Mouse (Mus musculus) hindbrain, embryonic 15.5 days (tissue): ENCODE data around the gene Sap25. TPM values are rescaled to one million over a fixed set of nuclear protein-coding genes. Genes with fewer than 3 reads are reported as not detected.

Source experiments
- ATAC-seq: fragments of 200-750 bp; cut with Nextera tagmentation; 2 replicates; pipeline ENCODE4 v1.8.0; 2017; ENCODE audit warnings: low read depth, moderate number of reproducible peaks, moderate TSS enrichment; ENCODE audit not compliant: low FRiP score
- H3K27ac ChIP-seq: fragments of 300-500 bp; sonication (generic); replicated peaks from 2 replicates; pipeline ENCODE4 v1.5.1; 2015; ENCODE audit warnings: mild to moderate bottlenecking, inconsistent platforms
- H3K27me3 ChIP-seq: fragments of 300-500 bp; sonication (generic); 2 replicates; pipeline ENCODE4 v1.6.1; 2015; ENCODE audit warnings: control low read depth, inconsistent platforms
- H3K36me3 ChIP-seq: fragments of 300-500 bp; sonication (generic); 2 replicates; pipeline ENCODE4 v1.6.1; 2015; ENCODE audit warnings: control low read depth, inconsistent platforms
- H3K4me1 ChIP-seq: fragments of 300-500 bp; sonication (generic); replicated peaks from 2 replicates; pipeline ENCODE4 v1.6.1; 2015; ENCODE audit warnings: control low read depth, inconsistent platforms
- H3K4me2 ChIP-seq: fragments of 300-500 bp; sonication (generic); 2 replicates; pipeline ENCODE4 v1.6.1; 2015; ENCODE audit warnings: moderate library complexity, mild to moderate bottlenecking, inconsistent platforms
- H3K4me3 ChIP-seq: fragments of 300-500 bp; sonication (generic); 2 replicates; pipeline ENCODE4 v1.5.1; 2015; ENCODE audit warnings: mild to moderate bottlenecking, inconsistent platforms
- H3K9ac ChIP-seq: fragments of 300-500 bp; sonication (generic); 2 replicates; pipeline ENCODE4 v1.6.1; 2015; ENCODE audit warnings: inconsistent platforms
- H3K9me3 ChIP-seq: fragments of 300-500 bp; sonication (generic); 2 replicates; pipeline ENCODE4 v1.6.1; 2016; ENCODE audit warnings: control low read depth, inconsistent platforms
- WGBS: fragments of 180-500 bp; shearing (Covaris S2); methylation state at CpG from one replicate; pipeline ENCODE4 v1.1.7; 2015; 5-methylcytosine and 5-hydroxymethylcytosine counted together
- polyA plus RNA-seq: library from polyadenylated mRNA; unstranded; fragments of >200 nt; fragmentation: Nextera tagmentation; extraction: Ambion mirVana; gene quantifications from 2 replicates; pipeline ENCODE4 v1.2.1, GENCODE M21; 2015

The Sap25 gene
- polyA plus RNA-seq, 1 experiment from 2014 or later, result 6.1 TPM

- 88% methylated on average over 3 of the region's 3 CpGs for WGBS
- no peak overlapping the region for H3K9ac ChIP-seq
- no peaks in the 10 kb centered on the region for H3K4me1 ChIP-seq
- no peak overlapping the region for H3K4me3 ChIP-seq
- no peak for ATAC-seq
- H3K9me3 ChIP-seq, result no peaks in the 10 kb centered on the region
- H3K4me2 ChIP-seq, result no peak overlapping the region
- no peaks in the 10 kb centered on the region for H3K36me3 ChIP-seq
- no peak overlapping the region for H3K27ac ChIP-seq
- no peaks in the 10 kb centered on the region for H3K27me3 ChIP-seq
These were observed 48.8 kb downstream of the Sap25 start for GRCm38 (mm10) chr5:137689974-137690373.

- Histone ChIP-seq H3K9ac (no peak overlapping the region), H3K9me3 (no peaks in the 10 kb centered on the region), H3K27ac (no peak overlapping the region), H3K36me3 (no peaks in the 10 kb centered on the region), H3K4me2 (no peak overlapping the region), H3K4me1 (no peaks in the 10 kb centered on the region), H3K4me3 (no peak overlapping the region), H3K27me3 (no peaks in the 10 kb centered on the region)
- 69% methylated on average over 9 of the region's 9 CpGs for WGBS
- ATAC-seq, result no peak
These were observed 49.4 kb downstream of the Sap25 start for GRCm38 (mm10) chr5:137690531-137690930.

- no peak overlapping the region for H3K27ac ChIP-seq
- H3K4me3 ChIP-seq, result no peak overlapping the region
- no peaks in the 10 kb centered on the region for H3K9me3 ChIP-seq
- 77% methylated on average over 1 of the region's 1 CpGs for WGBS
- no peaks in the 10 kb centered on the region for H3K36me3 ChIP-seq
- no peaks in the 10 kb centered on the region for H3K27me3 ChIP-seq
- ATAC-seq, result no peak
- H3K4me1 ChIP-seq, result no peaks in the 10 kb centered on the region
- H3K4me2 ChIP-seq, result no peak overlapping the region
- H3K9ac ChIP-seq, result no peak overlapping the region
These were observed 50.7 kb downstream of the Sap25 start for GRCm38 (mm10) chr5:137691881-137692280.

Other genes starting within 250 kb of the Sap25 start
- gene Zan, start 164.3 kb upstream of the Sap25 start, polyA plus RNA-seq, result 0.18 TPM in 2 replicates
- gene Pop7, start 138.8 kb upstream of the Sap25 start, polyA plus RNA-seq, result 81.0 and 81.8 TPM in 2 replicates
- gene Gigyf1, start 122.8 kb upstream of the Sap25 start, polyA plus RNA-seq, result 16.4 and 18.4 TPM in 2 replicates
- not detected in 2 replicates for gene Epo, start 108.1 kb upstream of the Sap25 start, polyA plus RNA-seq
- 516 and 544 TPM in 2 replicates for gene Gnb2, start 107.8 kb upstream of the Sap25 start, polyA plus RNA-seq
- 251 and 285 TPM in 2 replicates for gene Actl6b, start 87.8 kb upstream of the Sap25 start, polyA plus RNA-seq
- gene Tfr2, start 71.5 kb upstream of the Sap25 start, polyA plus RNA-seq, result 6.1 and 6.4 TPM in 2 replicates
- 59.7 and 73.5 TPM in 2 replicates for gene Mospd3, start 40.3 kb upstream of the Sap25 start, polyA plus RNA-seq
- gene Pcolce, start 27.6 kb upstream of the Sap25 start, polyA plus RNA-seq, result 16.6 and 19.4 TPM in 2 replicates
- 0.12 and 0.31 TPM in 2 replicates for gene Fbxo24, start 12.3 kb upstream of the Sap25 start, polyA plus RNA-seq
- gene Lrch4, start 12.2 kb upstream of the Sap25 start, polyA plus RNA-seq, result 17.2 and 18.2 TPM in 2 replicates
- 7.4 and 9.2 TPM in 2 replicates for gene Gm20605, start 12.2 kb upstream of the Sap25 start, polyA plus RNA-seq
- gene Irs3, start 4.4 kb downstream of the Sap25 start, polyA plus RNA-seq, result 0.09 and 0.12 TPM in 2 replicates
- 20.2 and 20.3 TPM in 2 replicates for gene Agfg2, start 43.4 kb downstream of the Sap25 start, polyA plus RNA-seq
- 44.1 and 48.5 TPM in 2 replicates for gene Nyap1, start 100.3 kb downstream of the Sap25 start, polyA plus RNA-seq
- 84.5 and 88.6 TPM in 2 replicates for gene Tsc22d4, start 104.4 kb downstream of the Sap25 start, polyA plus RNA-seq
- gene Ppp1r35, start 137.5 kb downstream of the Sap25 start, polyA plus RNA-seq, result 43.4 and 44.7 TPM in 2 replicates
- 9.7 and 11.0 TPM in 2 replicates for gene Mepce, start 146.3 kb downstream of the Sap25 start, polyA plus RNA-seq
- 11.9 and 12.8 TPM in 2 replicates for gene Zcwpw1, start 146.5 kb downstream of the Sap25 start, polyA plus RNA-seq
- gene Pilra, start 194.9 kb downstream of the Sap25 start, polyA plus RNA-seq, result 0.21 and 0.43 TPM in 2 replicates
- not detected in 2 replicates for gene Pilrb1, start 216.8 kb downstream of the Sap25 start, polyA plus RNA-seq
- gene Pilrb2, start 230.5 kb downstream of the Sap25 start, polyA plus RNA-seq, result not detected in 2 replicates